Mouse (Mus musculus) kidney, embryonic 14.5 days (tissue): ENCODE data around the gene Ywhag. TPM values are rescaled to one million over a fixed set of nuclear protein-coding genes. Genes with fewer than 3 reads are reported as not detected.
A peak's percentile ranks its signal among the peaks of the same experiment; 100 is the strongest.

ENCODE experiments used
- ATAC-seq: fragments of 200-750 bp; cut with Nextera tagmentation; 2 replicates; pipeline ENCODE4 v1.8.0; 2017; ENCODE audit warnings: moderate number of reproducible peaks, mild to moderate bottlenecking, moderate TSS enrichment, moderate library complexity; ENCODE audit not compliant: low FRiP score, low TSS enrichment
- H3K27ac ChIP-seq: fragments of 300-500 bp; sonication (generic); 2 replicates; pipeline ENCODE4 v1.5.1; 2014; ENCODE audit warnings: low read depth, mild to moderate bottlenecking, low read length, moderate library complexity, mixed read lengths
- H3K27me3 ChIP-seq: fragments of 300-500 bp; sonication (generic); 2 replicates; pipeline ENCODE4 v1.6.1; 2014; ENCODE audit warnings: mild to moderate bottlenecking, low read length; ENCODE audit not compliant: control insufficient read depth, insufficient read depth
- H3K36me3 ChIP-seq: fragments of 300-500 bp; sonication (generic); 2 replicates; pipeline ENCODE4 v1.6.1; 2014; ENCODE audit warnings: low read length, mixed read lengths; ENCODE audit not compliant: control insufficient read depth, insufficient read depth
- H3K4me1 ChIP-seq: fragments of 300-500 bp; sonication (generic); 2 replicates; pipeline ENCODE4 v1.6.1; 2014; ENCODE audit warnings: low read length, mixed read lengths; ENCODE audit not compliant: control insufficient read depth, insufficient read depth
- H3K4me2 ChIP-seq: fragments of 300-500 bp; sonication (generic); replicated peaks from 2 replicates; pipeline ENCODE4 v1.6.1; 2014; ENCODE audit warnings: low read depth, mild to moderate bottlenecking, low read length
- H3K4me3 ChIP-seq: fragments of 300-500 bp; sonication (generic); 2 replicates; pipeline ENCODE4 v1.5.1; 2014; ENCODE audit warnings: mild to moderate bottlenecking, low read length
- H3K9ac ChIP-seq: fragments of 300-500 bp; sonication (generic); 2 replicates; pipeline ENCODE4 v1.6.1; 2014; ENCODE audit warnings: low read depth, mild to moderate bottlenecking, low read length, moderate library complexity
- H3K9me3 ChIP-seq: fragments of 300-500 bp; sonication (generic); 2 replicates; pipeline ENCODE4 v1.6.1; 2016; ENCODE audit warnings: low read length; ENCODE audit not compliant: control insufficient read depth
- WGBS: fragments of 180-500 bp; shearing (Covaris S2); extraction: QIAGEN DNeasy Blood & Tissue Kit; methylation state at CpG from one replicate; pipeline ENCODE4 v1.1.7; 2014; 5-methylcytosine and 5-hydroxymethylcytosine counted together
- polyA plus RNA-seq: library from polyadenylated mRNA; unstranded; fragments of >200 nt; fragmentation: Nextera tagmentation; extraction: Ambion mirVana; gene quantifications from 2 replicates; pipeline ENCODE4 v1.2.1, GENCODE M21; 2014

Ywhag gene
- polyA plus RNA-seq, 1 experiment from 2014 or later: 90.2 TPM

DNA sequence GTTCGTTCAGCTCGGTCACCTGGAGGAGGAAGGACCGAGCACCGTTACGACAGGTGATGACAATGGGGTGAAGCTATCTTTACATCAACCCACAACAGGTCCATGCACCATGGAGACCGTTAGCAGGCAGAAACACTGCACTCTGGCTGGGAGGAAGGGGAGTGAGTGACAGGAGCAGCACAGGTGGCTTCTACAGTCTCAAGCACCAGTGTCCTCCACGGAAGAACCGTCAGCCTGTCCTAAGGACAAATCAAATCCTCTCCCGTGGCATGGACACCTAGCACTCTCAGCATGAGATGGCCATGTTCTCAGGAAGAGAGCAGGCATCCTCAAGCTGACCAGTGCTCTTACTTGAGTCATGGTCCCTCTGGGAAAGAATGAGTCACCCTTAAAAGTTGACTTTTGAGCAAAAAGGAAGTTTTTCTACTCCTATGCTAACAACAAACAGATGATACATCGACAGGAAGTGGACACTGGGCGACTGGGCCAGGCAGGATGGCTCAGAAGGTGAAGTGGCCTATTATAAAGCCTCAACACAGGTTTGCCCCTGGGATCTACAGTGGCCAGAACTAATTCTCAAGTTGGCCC is 22.7 kb downstream of the Ywhag start:
- Histone ChIP-seq H3K27ac (no peak overlapping the region), H3K27me3 (no peaks in the 10 kb centered on the region), H3K4me2 (no peak overlapping the region), H3K9me3 (no peaks in the 10 kb centered on the region), H3K4me1 (0 out of 2 replicates have a peak, but pooled peaks cover 6% of the 10 kb centered on the region), H3K9ac (no peak overlapping the region), H3K4me3 (no peak overlapping the region), H3K36me3 (peaks cover 67% of the 10 kb centered on the region)
- 87% methylated on average over 11 of the region's 11 CpGs for WGBS
- ATAC-seq: no peak

GRCm38 (mm10) chr5:135910813-135911212 is 23.6 kb downstream of the Ywhag start:
- H3K4me2 ChIP-seq: no peak overlapping the region
- H3K27me3 ChIP-seq: no peaks in the 10 kb centered on the region
- ATAC-seq: no peak
- 0 out of 2 replicates have a peak, but pooled peaks cover 6% of the 10 kb centered on the region for H3K4me1 ChIP-seq
- no peaks in the 10 kb centered on the region for H3K9me3 ChIP-seq
- no peak overlapping the region for H3K4me3 ChIP-seq
- WGBS: 95% methylated on average over 25 of the region's 25 CpGs
- H3K36me3 ChIP-seq: peaks cover 65% of the 10 kb centered on the region
- no peak overlapping the region for H3K27ac ChIP-seq
- no peak overlapping the region for H3K9ac ChIP-seq

- Histone ChIP-seq H3K9ac (no peak overlapping the region), H3K9me3 (no peaks in the 10 kb centered on the region), H3K4me2 (no peak overlapping the region), H3K36me3 (peaks cover 65% of the 10 kb centered on the region), H3K4me3 (no peak overlapping the region), H3K27ac (no peak overlapping the region), H3K27me3 (no peaks in the 10 kb centered on the region), H3K4me1 (0 out of 2 replicates have a peak, but pooled peaks cover 6% of the 10 kb centered on the region)
- no peak for ATAC-seq
- WGBS: 89% methylated on average over 10 of the region's 10 CpGs
These were observed 24.8 kb downstream of the Ywhag start for GRCm38 (mm10) chr5:135909646-135910045.

- Histone ChIP-seq H3K4me3 (no peak overlapping the region), H3K36me3 (peaks cover 66% of the 10 kb centered on the region), H3K4me2 (no peak overlapping the region), H3K9ac (no peak overlapping the region), H3K4me1 (0 out of 2 replicates have a peak, but pooled peaks cover 3% of the 10 kb centered on the region), H3K27me3 (no peaks in the 10 kb centered on the region), H3K9me3 (no peaks in the 10 kb centered on the region), H3K27ac (no peak overlapping the region)
- no peak for ATAC-seq
- WGBS: 91% methylated on average over 16 of the region's 16 CpGs
These were observed 25.4 kb downstream of the Ywhag start for GRCm38 (mm10) chr5:135908989-135909388.

DNA sequence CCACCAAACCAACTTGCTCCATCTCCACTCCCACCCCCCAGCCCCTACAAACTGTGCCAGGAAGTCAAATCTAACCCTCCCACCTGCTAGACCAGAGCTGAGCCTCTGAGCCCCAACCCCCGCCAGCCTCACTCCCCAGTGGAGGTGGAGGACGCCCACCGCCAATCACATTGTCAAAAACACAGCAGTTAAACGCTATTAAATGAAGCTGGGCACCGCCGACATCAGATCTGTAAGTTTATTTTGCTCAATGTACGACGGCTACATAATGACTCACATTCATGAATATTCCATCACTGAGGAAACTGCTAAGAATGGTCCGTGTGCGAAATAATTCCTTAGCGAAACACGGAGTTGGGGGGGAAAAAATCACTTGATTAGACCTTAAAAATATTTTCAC is 26.2 kb downstream of the Ywhag start:
- Histone ChIP-seq H3K36me3 (peaks cover 65% of the 10 kb centered on the region), H3K9ac (no peak overlapping the region), H3K4me3 (no peak overlapping the region), H3K27ac (no peak overlapping the region), H3K27me3 (no peaks in the 10 kb centered on the region), H3K4me2 (no peak overlapping the region), H3K4me1 (no peaks in the 10 kb centered on the region), H3K9me3 (no peaks in the 10 kb centered on the region)
- ATAC-seq: no peak
- WGBS: 78% methylated on average over 12 of the region's 12 CpGs

DNA sequence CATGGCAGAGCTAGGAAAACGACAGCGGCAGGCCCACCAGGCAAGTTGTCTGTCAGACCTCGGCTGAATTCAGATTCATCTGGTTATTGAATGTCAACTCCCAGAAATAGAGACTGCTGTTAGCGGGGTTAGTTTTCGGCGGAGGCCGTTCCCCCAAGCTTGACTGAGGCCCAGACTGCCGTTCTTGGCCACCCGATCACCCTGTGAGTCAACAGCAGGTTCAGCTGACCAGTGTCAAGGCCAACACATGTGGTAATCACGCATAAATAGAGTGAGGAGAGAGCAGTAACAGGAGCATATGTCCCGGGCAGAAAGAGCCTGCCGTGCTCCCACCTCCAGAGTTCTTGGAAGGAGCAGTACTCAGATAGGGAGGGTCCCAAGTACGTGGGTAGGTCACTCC is 27.2 kb downstream of the Ywhag start:
- Histone ChIP-seq H3K36me3 (peaks cover 59% of the 10 kb centered on the region), H3K9me3 (no peaks in the 10 kb centered on the region), H3K9ac (no peak overlapping the region), H3K27me3 (no peaks in the 10 kb centered on the region), H3K4me2 (no peak overlapping the region), H3K27ac (no peak overlapping the region), H3K4me1 (no peaks in the 10 kb centered on the region), H3K4me3 (no peak overlapping the region)
- no peak for ATAC-seq
- WGBS: 62% methylated on average over 13 of the region's 13 CpGs

DNA sequence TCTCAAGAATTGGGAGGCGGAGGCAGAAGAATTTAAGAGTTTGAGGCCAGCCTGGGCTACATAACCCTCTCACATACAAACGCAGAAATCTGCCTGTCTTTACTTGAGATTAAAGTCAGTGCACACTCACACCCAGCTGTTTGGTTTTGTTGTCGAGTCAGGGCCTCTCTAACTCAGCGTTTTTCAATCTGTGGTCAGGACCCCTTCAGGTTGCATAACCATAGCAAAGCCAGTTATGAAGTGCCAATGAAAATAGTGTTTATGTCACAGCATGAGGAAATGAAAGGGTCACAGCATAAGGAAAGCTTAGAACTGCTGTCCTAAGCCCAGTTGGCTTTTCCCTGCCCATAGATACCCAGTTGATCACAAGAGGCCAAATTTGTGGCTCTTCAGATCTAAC is 27.6 kb downstream of the Ywhag start:
- Histone ChIP-seq H3K9ac (no peak overlapping the region), H3K4me2 (no peak overlapping the region), H3K9me3 (no peaks in the 10 kb centered on the region), H3K36me3 (peaks cover 57% of the 10 kb centered on the region), H3K4me3 (no peak overlapping the region), H3K27ac (no peak overlapping the region), H3K27me3 (no peaks in the 10 kb centered on the region), H3K4me1 (no peaks in the 10 kb centered on the region)
- no peak for ATAC-seq
- 76% methylated on average over 4 of the region's 4 CpGs for WGBS

GRCm38 (mm10) chr5:135905320-135906225 is 28.8 kb downstream of the Ywhag start:
- Histone ChIP-seq H3K4me1 (no peaks in the 10 kb centered on the region), H3K27ac (no peak overlapping the region), H3K4me2 (no peak overlapping the region), H3K9ac (no peak overlapping the region), H3K9me3 (no peaks in the 10 kb centered on the region), H3K4me3 (no peak overlapping the region), H3K27me3 (no peaks in the 10 kb centered on the region), H3K36me3 (peaks cover 45% of the 10 kb centered on the region)
- 66% methylated on average over 8 of the region's 8 CpGs for WGBS
- ATAC-seq: no peak

DNA sequence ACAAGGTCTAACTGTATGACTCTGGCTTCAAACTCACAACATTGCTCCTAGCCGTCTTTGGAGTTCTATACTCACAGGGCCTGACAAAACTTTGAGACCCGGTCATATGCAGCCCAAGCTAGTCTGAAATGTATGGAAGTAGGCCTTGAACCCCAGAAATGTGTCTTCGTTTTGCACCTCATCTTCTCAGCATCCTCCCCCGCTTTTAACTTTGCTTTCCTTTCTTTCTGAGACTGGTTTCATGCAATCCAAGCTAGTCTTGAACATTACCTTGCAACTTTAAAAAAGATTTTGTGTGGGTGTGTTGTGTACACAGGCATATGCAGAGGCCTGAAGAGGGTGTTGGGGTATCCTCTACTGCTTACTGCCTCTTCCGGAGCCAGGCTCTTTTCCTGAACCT is 30.2 kb downstream of the Ywhag start:
- peak overlapping the region; percentile 72; the same call in 1 of the 2 replicates for H3K4me2 ChIP-seq
- no peak for ATAC-seq
- H3K9ac ChIP-seq: no peak overlapping the region
- no peaks in the 10 kb centered on the region for H3K27me3 ChIP-seq
- H3K36me3 ChIP-seq: peaks cover 32% of the 10 kb centered on the region
- no peaks in the 10 kb centered on the region for H3K9me3 ChIP-seq
- H3K4me1 ChIP-seq: no peaks in the 10 kb centered on the region
- no peak overlapping the region for H3K4me3 ChIP-seq
- 54% methylated on average over 5 of the region's 5 CpGs for WGBS
- peak overlapping the region; percentile 26; the same call in 1 of the 2 replicates for H3K27ac ChIP-seq
